Mouse (Mus musculus): ENCODE results near the gene Taar7d. TPM values are rescaled to one million over a fixed set of nuclear protein-coding genes. Genes with fewer than 3 reads are reported as not detected.
"Not testable (repeated sequence)": the region's sequence is repeated elsewhere in the genome, so short reads cannot be mapped to it uniquely, and the experiment has no call there.

Gene Taar7d
- polyA plus RNA-seq, 1 experiment from 2014 or later: not detected

DNA sequence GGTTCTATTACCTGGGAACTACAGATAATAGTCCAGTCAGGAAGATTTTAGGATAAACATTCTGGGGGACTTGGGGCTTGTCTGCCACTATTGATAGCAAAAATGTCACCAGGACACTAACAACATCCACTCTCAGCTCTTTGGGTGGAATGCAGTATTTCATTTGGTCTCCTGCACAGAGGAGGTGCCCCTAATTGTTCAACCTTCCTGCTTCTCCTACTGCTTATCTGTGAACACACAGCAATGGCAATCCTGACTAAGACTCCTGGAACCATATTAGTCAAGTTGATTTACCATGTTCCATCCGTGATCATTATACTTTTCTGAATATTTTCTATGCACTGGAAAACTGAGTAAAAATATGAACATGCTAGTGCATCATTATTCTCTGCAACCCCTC lies 18.9 kb upstream of the Taar7d start:
- Histone ChIP-seq H3K36me3 (ENCODE audit: control insufficient read depth, insufficient read depth, low read length) (no peaks in the 10 kb centered on the region), H3K9ac (ENCODE audit: low read length) (no peak overlapping the region), H3K4me2 (ENCODE audit: low read depth, low read length) (no peak overlapping the region), H3K27me3 (ENCODE audit: control insufficient read depth, insufficient read depth, low read length) (no peaks in the 10 kb centered on the region), H3K27ac (ENCODE audit: low read length) (no peak overlapping the region), H3K4me3 (replicated peaks; ENCODE audit: low read length) (no peak overlapping the region), H3K4me1 (ENCODE audit: control insufficient read depth, insufficient read depth, low read length) (no peaks in the 10 kb centered on the region), H3K9me3 (replicated peaks; ENCODE audit: control insufficient read depth, low read length) (no peaks in the 10 kb centered on the region)
- WGBS: 84% methylated on average over 1 of the region's 1 CpGs
- no peak for ATAC-seq (ENCODE audit: insufficient read depth, low FRiP score)

GRCm38 (mm10) chr10:24031347-24031746 lies 4.3 kb downstream of the Taar7d start:
- no peaks in the 10 kb centered on the region for H3K27me3 ChIP-seq (ENCODE audit: control insufficient read depth, insufficient read depth, low read length)
- no peak for ATAC-seq (ENCODE audit: insufficient read depth, low FRiP score)
- no peak overlapping the region for H3K27ac ChIP-seq (ENCODE audit: low read length)
- no peaks in the 10 kb centered on the region for H3K9me3 ChIP-seq (replicated peaks; ENCODE audit: control insufficient read depth, low read length)
- H3K36me3 ChIP-seq (ENCODE audit: control insufficient read depth, insufficient read depth, low read length): no peaks in the 10 kb centered on the region
- H3K4me3 ChIP-seq (replicated peaks; ENCODE audit: low read length): no peak overlapping the region
- no peak overlapping the region for H3K4me2 ChIP-seq (ENCODE audit: low read depth, low read length)
- no peaks in the 10 kb centered on the region for H3K4me1 ChIP-seq (ENCODE audit: control insufficient read depth, insufficient read depth, low read length)
- no peak overlapping the region for H3K9ac ChIP-seq (ENCODE audit: low read length)

- Histone ChIP-seq H3K27ac (ENCODE audit: low read length) (no peak within 1 kb of the TSS), H3K4me2 (ENCODE audit: low read depth, low read length) (no peak within 1 kb of the TSS), H3K9me3 (replicated peaks; ENCODE audit: control insufficient read depth, low read length) (no peaks in the 10 kb centered on the region), H3K9ac (ENCODE audit: low read length) (no peak within 1 kb of the TSS), H3K27me3 (ENCODE audit: control insufficient read depth, insufficient read depth, low read length) (no peaks in the 10 kb centered on the region), H3K4me3 (replicated peaks; ENCODE audit: low read length) (no peak within 1 kb of the TSS), H3K4me1 (ENCODE audit: control insufficient read depth, insufficient read depth, low read length) (no peaks in the 10 kb centered on the region), H3K36me3 (ENCODE audit: control insufficient read depth, insufficient read depth, low read length) (no peaks in the 10 kb centered on the region)
- WGBS: 90% methylated on average over 2 of the region's 2 CpGs
- no peak for ATAC-seq (ENCODE audit: insufficient read depth, low FRiP score)
Observed at GRCm38 (mm10) chr10:24037314-24037713, 10.3 kb downstream of the Taar7d start, which contains the start of gene Taar7e. Gene Taar7e, plus strand, starts transcription at chr10:24037614.

DNA sequence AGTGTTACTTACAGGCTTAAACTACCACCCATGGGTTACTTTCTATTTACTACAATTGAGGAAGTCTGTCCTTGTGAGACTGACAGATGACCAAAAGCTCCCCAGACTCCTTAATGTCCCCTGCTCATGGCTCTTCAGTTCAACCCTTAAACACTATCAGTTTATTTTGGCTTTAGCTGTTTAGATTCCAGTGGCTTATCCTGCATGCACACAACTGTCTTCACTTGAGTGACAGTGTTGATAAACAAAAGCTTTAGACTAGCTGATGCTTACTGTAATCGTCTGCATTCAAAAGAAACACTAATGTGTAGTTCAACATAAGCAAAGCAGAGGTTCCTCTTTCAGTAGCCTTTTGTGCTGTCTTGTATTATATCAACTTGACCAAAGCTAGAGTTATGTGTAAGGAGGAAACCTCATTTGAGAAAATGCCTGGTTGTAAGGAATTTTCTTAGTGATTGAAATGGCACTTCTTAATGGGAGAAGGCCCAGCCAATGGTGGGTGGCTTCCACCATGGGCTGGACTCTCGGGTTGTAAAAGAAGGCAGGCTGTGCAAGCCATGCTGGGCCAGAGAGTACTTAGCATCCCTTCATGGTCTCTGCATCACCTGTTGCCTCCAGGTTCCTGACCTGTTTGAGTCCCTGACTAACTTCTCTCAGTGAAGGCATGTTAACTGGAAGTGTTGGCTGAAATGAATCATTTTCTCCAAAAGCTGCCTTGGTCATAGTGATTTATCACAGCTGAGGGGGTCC lies 13.3 kb downstream of the Taar7d start:
- Histone ChIP-seq H3K27me3 (ENCODE audit: control insufficient read depth, insufficient read depth, low read length) (no peaks in the 10 kb centered on the region), H3K4me2 (ENCODE audit: low read depth, low read length) (no peak overlapping the region), H3K27ac (ENCODE audit: low read length) (no peak overlapping the region), H3K9me3 (replicated peaks; ENCODE audit: control insufficient read depth, low read length) (no peaks in the 10 kb centered on the region), H3K4me3 (replicated peaks; ENCODE audit: low read length) (no peak overlapping the region), H3K36me3 (ENCODE audit: control insufficient read depth, insufficient read depth, low read length) (no peaks in the 10 kb centered on the region), H3K4me1 (ENCODE audit: control insufficient read depth, insufficient read depth, low read length) (no peaks in the 10 kb centered on the region), H3K9ac (ENCODE audit: low read length) (no peak overlapping the region)
- no peak for ATAC-seq (ENCODE audit: insufficient read depth, low FRiP score)
- WGBS: 38% methylated on average over 2 of the region's 2 CpGs

- no peak within 1 kb of the TSS for H3K9ac ChIP-seq (ENCODE audit: low read length)
- H3K27ac ChIP-seq (ENCODE audit: low read length): no peak within 1 kb of the TSS
- H3K4me3 ChIP-seq (replicated peaks; ENCODE audit: low read length): no peak within 1 kb of the TSS
- no peak for ATAC-seq (ENCODE audit: insufficient read depth, low FRiP score)
- no peaks in the 10 kb centered on the region for H3K27me3 ChIP-seq (ENCODE audit: control insufficient read depth, insufficient read depth, low read length)
- no peaks in the 10 kb centered on the region for H3K4me1 ChIP-seq (ENCODE audit: control insufficient read depth, insufficient read depth, low read length)
- H3K36me3 ChIP-seq (ENCODE audit: control insufficient read depth, insufficient read depth, low read length): no peaks in the 10 kb centered on the region
- H3K4me2 ChIP-seq (ENCODE audit: low read depth, low read length): no peak within 1 kb of the TSS
- H3K9me3 ChIP-seq (replicated peaks; ENCODE audit: control insufficient read depth, low read length): no peaks in the 10 kb centered on the region
Observed at GRCm38 (mm10) chr10:24049210-24049609, 22.2 kb downstream of the Taar7d start, which contains the start of gene Taar7f. Gene Taar7f, plus strand, starts transcription at chr10:24049510.

- no peaks in the 10 kb centered on the region for H3K4me1 ChIP-seq (ENCODE audit: control insufficient read depth, insufficient read depth, low read length)
- no peaks in the 10 kb centered on the region for H3K36me3 ChIP-seq (ENCODE audit: control insufficient read depth, insufficient read depth, low read length)
- no peaks in the 10 kb centered on the region for H3K9me3 ChIP-seq (replicated peaks; ENCODE audit: control insufficient read depth, low read length)
- no peak overlapping the region for H3K4me2 ChIP-seq (ENCODE audit: low read depth, low read length)
- ATAC-seq (ENCODE audit: insufficient read depth, low FRiP score): no peak
- H3K27me3 ChIP-seq (ENCODE audit: control insufficient read depth, insufficient read depth, low read length): no peaks in the 10 kb centered on the region
- H3K4me3 ChIP-seq (replicated peaks; ENCODE audit: low read length): no peak overlapping the region
- H3K9ac ChIP-seq (ENCODE audit: low read length): no peak overlapping the region
- WGBS: 33% methylated on average over 5 of the region's 5 CpGs
- no peak overlapping the region for H3K27ac ChIP-seq (ENCODE audit: low read length)
Observed at GRCm38 (mm10) chr10:24052039-24052438, 25.0 kb downstream of the Taar7d start.

- Histone ChIP-seq H3K27ac (ENCODE audit: low read length) (no peak overlapping the region), H3K27me3 (ENCODE audit: control insufficient read depth, insufficient read depth, low read length) (no peaks in the 10 kb centered on the region), H3K36me3 (ENCODE audit: control insufficient read depth, insufficient read depth, low read length) (no peaks in the 10 kb centered on the region), H3K4me2 (ENCODE audit: low read depth, low read length) (no peak overlapping the region), H3K4me1 (ENCODE audit: control insufficient read depth, insufficient read depth, low read length) (no peaks in the 10 kb centered on the region), H3K9ac (ENCODE audit: low read length) (no peak overlapping the region), H3K9me3 (replicated peaks; ENCODE audit: control insufficient read depth, low read length) (no peaks in the 10 kb centered on the region), H3K4me3 (replicated peaks; ENCODE audit: low read length) (no peak overlapping the region)
- WGBS: 78% methylated on average over 3 of the region's 3 CpGs
- ATAC-seq (ENCODE audit: insufficient read depth, low FRiP score): no peak
Observed at GRCm38 (mm10) chr10:24058986-24059385, 32.0 kb downstream of the Taar7d start.

DNA sequence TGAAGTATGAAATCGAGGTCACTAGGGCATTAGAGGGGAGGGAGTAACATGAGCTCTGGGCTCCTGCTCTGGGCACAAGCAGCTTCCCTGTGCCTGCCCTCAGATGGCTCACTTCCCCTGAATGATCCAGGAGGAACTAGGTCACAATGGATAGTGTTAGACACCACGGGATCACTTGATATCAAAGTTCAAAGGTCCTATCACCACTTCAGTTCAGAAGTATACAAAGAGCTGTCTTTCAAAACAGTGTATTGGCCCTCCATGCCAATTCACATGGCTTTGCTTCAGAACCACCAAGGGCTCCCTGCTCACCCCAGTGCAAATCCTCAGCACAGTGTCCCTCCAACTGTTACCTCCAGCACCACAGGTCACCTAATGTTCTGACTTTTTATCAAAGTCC lies 47.7 kb downstream of the Taar7d start:
- not testable (repeated sequence) for H3K4me1 ChIP-seq (ENCODE audit: control insufficient read depth, insufficient read depth, low read length); H3K4me2 ChIP-seq (ENCODE audit: low read depth, low read length); H3K9ac ChIP-seq (ENCODE audit: low read length); H3K27me3 ChIP-seq (ENCODE audit: control insufficient read depth, insufficient read depth, low read length); H3K9me3 ChIP-seq (replicated peaks; ENCODE audit: control insufficient read depth, low read length); ATAC-seq (ENCODE audit: insufficient read depth, low FRiP score); H3K27ac ChIP-seq (ENCODE audit: low read length); H3K36me3 ChIP-seq (ENCODE audit: control insufficient read depth, insufficient read depth, low read length); H3K4me3 ChIP-seq (replicated peaks; ENCODE audit: low read length)
- 17% methylated on average over 2 of the region's 2 CpGs for WGBS

- ATAC-seq (ENCODE audit: insufficient read depth, low FRiP score); H3K4me1 ChIP-seq (ENCODE audit: control insufficient read depth, insufficient read depth, low read length); H3K4me2 ChIP-seq (ENCODE audit: low read depth, low read length); H3K4me3 ChIP-seq (replicated peaks; ENCODE audit: low read length); H3K9ac ChIP-seq (ENCODE audit: low read length); H3K9me3 ChIP-seq (replicated peaks; ENCODE audit: control insufficient read depth, low read length); H3K27ac ChIP-seq (ENCODE audit: low read length); H3K36me3 ChIP-seq (ENCODE audit: control insufficient read depth, insufficient read depth, low read length); H3K27me3 ChIP-seq (ENCODE audit: control insufficient read depth, insufficient read depth, low read length): not testable (repeated sequence)
- WGBS: 83% methylated on average over 2 of the region's 4 CpGs
Observed at GRCm38 (mm10) chr10:24076200-24076599, 49.2 kb downstream of the Taar7d start, which contains the start of gene Taar8a. Gene Taar8a, plus strand, starts transcription at chr10:24076500.
